Mouse (Mus musculus): ENCODE measurements around the gene Il2rb.

Gene Il2rb

GRCm38 (mm10) chr15:78480111-78480510 is 15.0 kb downstream of the Il2rb start:
- no peak for DNase-seq

GRCm38 (mm10) chr15:78479470-78479869 is 15.6 kb downstream of the Il2rb start:
- DNase-seq = no peak

- no peak for DNase-seq
These were observed 17.0 kb downstream of the Il2rb start for GRCm38 (mm10) chr15:78478073-78478472.

- no peak for DNase-seq
These were observed 18.2 kb downstream of the Il2rb start for GRCm38 (mm10) chr15:78476878-78477277.

- DNase-seq = peak; percentile 20 to 23
These were observed 19.5 kb downstream of the Il2rb start for GRCm38 (mm10) chr15:78475604-78476031.

- DNase-seq = no peak
These were observed 21.6 kb downstream of the Il2rb start for GRCm38 (mm10) chr15:78473442-78473841.

GRCm38 (mm10) chr15:78471902-78472301 is 23.2 kb downstream of the Il2rb start:
- no peak for DNase-seq

- DNase-seq = no peak
These were observed 24.4 kb downstream of the Il2rb start for GRCm38 (mm10) chr15:78470495-78471276.

GRCm38 (mm10) chr15:78468379-78468937 is 26.6 kb downstream of the Il2rb start, which contains the start of gene Tmprss6:
Gene Tmprss6 (minus strand): TSS chr15:78468634.
- DNase-seq = no peak

- DNase-seq = no peak
These were observed 27.5 kb downstream of the Il2rb start for GRCm38 (mm10) chr15:78467570-78467969.

- DNase-seq = no peak
These were observed 28.3 kb downstream of the Il2rb start for GRCm38 (mm10) chr15:78466809-78467208.

GRCm38 (mm10) chr15:78462981-78463380 is 32.1 kb downstream of the Il2rb start:
- DNase-seq = no peak

- no peak for DNase-seq
These were observed 37.9 kb downstream of the Il2rb start for GRCm38 (mm10) chr15:78457193-78457592.

GRCm38 (mm10) chr15:78456051-78456450 is 39.0 kb downstream of the Il2rb start:
- no peak for DNase-seq

- DNase-seq = no peak
These were observed 39.9 kb downstream of the Il2rb start for GRCm38 (mm10) chr15:78455168-78455567.

- no peak for DNase-seq
These were observed 42.1 kb downstream of the Il2rb start for GRCm38 (mm10) chr15:78452929-78453328.

- DNase-seq = no peak
These were observed 43.9 kb downstream of the Il2rb start for GRCm38 (mm10) chr15:78451201-78451600.

GRCm38 (mm10) chr15:78450419-78450768 is 44.7 kb downstream of the Il2rb start:
- no peak for DNase-seq

- peak; percentile 28 to 36 for DNase-seq
These were observed 45.2 kb downstream of the Il2rb start for GRCm38 (mm10) chr15:78449694-78450418.

GRCm38 (mm10) chr15:78449131-78449530 is 45.9 kb downstream of the Il2rb start:
- DNase-seq = no peak

GRCm38 (mm10) chr15:78447746-78448535 is 47.1 kb downstream of the Il2rb start:
- DNase-seq = peak; percentile 73 to 95

GRCm38 (mm10) chr15:78447121-78447520 is 48.0 kb downstream of the Il2rb start:
- no peak for DNase-seq

GRCm38 (mm10) chr15:78443857-78444256 is 51.2 kb downstream of the Il2rb start:
- DNase-seq = no peak
